Mouse (Mus musculus) forelimb bud, embryonic 11.5 days (tissue): Measurements from ENCODE around the gene Klrb1a.

Experiments used
- DNase-seq: peaks from one replicate; pipeline ENCODE4 v3.0.0-alpha.2; 2012; ENCODE audit warnings: low read depth, low spot score

Gene Klrb1a

DNA sequence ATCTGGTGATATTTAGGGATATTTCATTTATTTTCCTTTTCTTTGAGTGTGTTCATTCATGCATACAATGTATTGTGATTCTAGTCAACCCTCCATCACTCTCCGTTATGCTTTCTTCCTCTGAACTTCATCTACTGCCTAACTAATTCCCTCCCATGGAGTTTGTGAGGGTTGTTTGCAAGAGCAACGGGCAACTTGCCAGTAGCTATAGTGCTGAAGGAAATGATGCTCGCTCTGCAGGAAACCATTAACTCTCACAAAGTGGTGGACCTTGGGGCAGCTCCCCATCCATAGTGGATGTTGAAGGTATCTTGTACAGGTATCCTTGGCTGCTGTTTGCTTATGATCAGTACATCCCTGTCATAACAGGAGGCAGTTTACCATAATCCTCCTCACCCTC lies 21.3 kb downstream of the Klrb1a start:
- no peak for DNase-seq

DNA sequence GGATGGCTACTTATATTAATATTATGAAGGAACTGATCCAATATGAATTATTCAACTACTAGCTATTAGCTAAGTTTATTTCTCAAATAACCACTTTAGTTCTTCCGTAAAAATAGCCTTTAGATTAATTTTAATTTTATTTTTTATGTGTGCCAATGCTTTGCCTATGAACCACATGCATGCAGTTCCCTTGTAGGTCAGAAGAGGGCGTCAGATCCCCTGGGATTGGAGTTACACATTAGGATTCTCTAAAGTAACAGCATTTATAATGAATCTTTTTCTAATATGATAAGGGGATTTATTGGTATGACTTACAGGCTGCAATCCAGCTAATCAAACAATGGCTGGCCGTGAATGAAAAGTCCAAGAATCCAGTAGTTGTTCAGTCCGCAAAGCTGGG lies 23.8 kb downstream of the Klrb1a start:
- DNase-seq = no peak

DNA sequence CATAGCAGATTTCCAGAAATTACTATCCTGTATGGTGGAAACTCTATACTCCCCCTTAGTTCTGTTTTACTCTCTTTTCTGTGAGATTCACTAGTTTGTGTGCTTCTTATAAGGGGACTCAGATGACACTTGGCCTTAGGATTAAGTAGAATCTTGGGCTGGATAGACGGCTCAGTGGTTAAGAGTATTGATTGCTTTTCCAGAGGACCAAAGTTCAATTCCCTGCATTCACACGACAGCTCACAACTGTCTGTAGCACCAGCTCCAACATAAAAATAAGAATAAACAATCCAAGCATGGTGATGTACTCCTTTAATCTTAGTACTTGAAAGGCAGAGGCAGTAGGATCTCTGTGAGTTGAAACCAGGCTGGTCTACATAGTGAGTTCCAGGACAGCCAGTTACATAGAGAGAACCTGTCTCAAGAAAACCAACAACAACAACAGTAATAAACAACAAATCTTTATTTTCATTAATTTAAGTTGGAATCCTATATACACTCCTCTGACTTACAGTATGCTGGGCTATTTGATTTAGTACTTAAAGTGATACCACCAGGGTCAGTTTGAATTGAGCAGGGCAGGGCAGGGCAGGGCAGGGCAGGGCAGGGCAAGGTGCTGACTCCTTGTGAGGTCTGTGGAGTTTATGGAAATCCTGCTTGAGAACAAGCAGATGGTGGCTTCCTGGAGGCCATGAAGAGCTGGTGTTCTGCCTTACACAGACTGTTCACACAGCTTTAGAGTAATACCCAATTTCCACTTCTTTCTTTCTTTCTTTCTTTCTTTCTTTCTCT lies 24.9 kb downstream of the Klrb1a start:
- DNase-seq = no peak

DNA sequence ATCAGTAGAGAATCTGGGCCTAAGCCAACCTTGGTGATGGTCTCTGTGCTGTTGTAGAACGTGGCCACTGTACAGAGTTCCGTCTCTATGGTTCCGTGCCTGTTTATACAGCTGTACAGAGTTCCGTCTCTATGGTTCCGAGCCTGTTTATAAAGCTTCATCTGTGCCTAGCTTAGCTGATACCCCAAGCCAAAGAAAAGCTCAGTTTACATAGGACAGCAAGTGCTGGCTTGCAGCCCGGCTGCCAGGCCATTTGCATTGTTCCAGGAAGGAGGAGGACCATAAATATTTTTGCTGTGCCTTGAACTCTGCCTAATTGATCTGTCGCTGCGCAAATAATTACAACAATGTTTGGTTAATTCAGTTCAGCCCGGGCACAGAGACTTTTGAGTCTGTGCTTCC lies 26.2 kb downstream of the Klrb1a start:
- peak; percentile 45 for DNase-seq

DNA sequence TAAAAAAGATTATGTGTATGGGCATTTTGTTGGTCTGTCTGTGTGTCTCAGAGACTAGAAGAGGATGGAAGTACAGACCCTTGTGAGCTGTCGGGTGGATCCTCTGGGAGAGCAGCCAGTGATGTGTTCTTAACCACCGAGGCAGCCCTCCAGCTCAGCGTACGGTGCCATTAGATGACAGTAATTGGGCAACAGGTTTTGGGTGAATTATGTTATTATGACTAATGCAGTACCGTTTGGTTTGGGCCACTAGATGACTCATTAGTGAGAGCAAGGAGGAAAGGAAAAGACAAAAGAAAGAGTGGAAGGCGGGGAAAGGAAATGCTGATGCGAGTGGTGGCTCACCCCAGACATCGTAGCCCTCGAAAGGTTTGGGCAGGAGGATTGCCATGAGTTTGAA lies 28.7 kb downstream of the Klrb1a start:
- DNase-seq = no peak

DNA sequence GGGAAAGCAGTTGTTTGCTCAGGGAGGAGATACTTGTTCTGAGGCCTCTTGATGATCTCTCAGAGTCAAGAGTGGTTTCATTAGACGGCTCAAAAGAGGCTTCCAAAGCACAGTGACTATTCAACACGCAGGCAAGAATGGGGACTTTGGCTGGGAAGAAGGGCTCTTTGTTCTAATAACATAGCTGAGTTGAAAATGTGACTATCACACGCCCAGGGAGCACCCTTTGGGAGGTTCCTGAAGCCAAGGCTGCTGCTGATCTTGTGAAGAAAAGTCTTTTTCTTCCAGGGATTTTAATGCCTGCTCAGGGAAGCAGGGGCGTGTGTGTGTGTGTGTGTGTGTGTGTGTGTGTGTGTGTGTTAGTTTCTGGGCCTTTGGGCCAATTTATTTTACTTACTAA lies 33.9 kb downstream of the Klrb1a start:
- no peak for DNase-seq

DNA sequence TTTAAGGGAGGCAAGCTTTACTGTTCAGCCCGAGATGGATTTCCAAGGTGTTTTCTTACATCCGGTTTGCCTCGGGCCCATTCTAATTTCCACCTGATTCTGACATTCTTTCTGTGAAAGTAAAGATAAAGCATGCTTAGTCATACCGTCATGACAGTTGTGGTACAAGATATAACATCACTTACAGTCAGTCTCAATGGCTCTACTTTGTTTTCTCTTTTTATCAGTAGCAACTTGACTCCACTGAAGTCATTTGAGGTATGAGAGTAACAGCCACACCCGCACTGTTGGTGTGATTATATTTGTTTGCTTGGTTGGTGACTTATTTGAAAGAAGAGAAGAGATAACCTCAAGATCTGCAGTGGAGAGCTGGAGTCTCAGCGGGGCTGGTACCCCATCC lies 35.7 kb downstream of the Klrb1a start:
- DNase-seq = no peak

DNA sequence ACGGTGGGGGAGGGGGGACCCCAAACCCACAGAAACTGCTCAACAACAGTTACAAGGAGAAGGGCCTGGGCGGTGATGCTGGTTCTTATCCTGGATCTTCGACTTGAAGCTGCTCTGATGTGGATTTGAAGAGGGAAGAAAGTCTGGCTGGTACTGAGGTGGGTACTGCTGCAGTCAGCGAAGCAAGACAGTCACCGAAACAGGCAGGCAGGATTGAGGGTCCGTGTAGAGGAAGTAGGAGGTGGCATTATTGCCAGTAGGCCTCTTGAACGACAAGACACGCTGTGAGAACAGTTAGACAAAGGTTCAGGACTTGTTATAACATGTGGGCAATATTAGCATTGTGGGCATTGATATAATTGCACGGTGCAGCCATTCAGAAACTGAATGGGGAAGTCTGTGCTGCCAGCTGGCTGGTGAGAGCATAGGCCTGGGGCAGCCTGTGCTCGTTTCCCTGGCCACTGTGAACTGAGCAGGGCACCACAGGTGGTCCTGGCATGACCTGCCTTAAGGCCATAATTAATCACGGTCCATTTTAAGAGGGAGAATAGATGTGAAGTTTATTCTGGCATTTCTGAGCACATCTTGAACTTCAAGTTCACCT lies 37.6 kb downstream of the Klrb1a start:
- DNase-seq = no peak

DNA sequence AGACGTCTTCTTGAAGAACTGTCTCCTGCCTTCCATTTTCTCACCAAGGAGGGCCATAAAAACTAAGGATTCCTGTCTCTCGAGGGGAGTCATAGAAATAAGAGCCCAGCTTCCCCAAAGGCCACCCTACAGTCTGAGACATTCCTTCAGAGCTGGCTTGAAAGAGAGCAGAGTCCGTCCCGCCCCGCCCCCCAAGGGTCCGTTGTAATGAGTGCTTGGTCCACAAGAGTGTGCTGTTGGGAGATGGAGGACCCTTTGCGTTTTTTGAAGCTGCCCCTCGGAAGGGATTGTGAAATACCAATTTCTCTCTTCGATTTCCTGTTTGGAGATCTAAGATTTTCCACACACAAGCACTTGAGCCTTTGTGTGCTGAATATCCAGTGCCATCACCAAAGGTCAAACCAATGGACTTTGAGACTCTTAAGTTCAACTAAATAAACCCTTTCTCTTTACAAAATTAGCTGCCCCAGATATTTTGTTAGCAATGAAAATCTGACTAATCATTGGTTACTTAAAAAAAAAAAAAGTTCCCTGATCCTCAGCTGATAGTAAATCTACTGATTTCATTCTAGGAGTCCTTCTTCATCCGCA lies 39.2 kb downstream of the Klrb1a start:
- peak; percentile 40 for DNase-seq

DNA sequence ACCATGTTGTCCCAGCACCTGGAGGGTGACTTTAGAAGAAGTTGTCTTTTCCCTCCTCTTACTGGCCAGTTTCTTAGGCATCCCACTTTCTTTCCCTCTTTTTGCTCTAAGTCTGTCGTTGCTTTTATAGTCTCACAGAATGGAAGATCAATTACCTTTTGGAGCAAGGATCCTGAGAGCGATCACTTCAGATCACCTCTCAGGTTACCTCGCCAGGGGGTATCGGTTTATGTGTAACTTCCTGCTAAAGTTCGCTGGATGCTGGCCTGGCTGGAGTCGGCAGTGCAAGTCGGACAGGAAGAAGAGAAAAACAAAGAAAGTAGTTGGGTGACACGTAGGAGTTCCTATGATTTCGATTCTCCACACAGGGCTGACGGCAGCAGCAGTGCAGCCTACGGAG lies 41.8 kb downstream of the Klrb1a start, which contains the start of gene A2ml1:
TSS of gene A2ml1 (minus strand) at position 101 of the 400 bp plus-strand sequence.
- no peak for DNase-seq

DNA sequence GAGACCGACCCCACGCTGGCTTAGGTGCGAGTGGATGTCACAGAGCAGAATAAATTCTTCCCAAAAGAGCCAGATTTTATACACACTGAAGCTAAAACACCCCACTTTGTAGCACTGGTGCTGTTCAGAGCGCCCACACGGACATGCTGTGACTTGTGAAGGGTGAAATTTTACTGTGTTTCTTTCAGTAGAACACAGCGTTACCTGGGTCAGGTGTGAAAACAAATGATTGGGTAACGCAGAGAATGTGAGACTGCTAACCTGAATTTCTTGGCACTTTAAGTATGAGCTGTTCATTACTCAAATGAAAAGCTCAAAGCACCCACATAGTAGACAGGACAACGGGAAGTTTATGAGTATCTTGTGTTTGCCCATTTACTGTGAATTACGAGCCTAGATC lies 46.0 kb downstream of the Klrb1a start:
- no peak for DNase-seq

DNA sequence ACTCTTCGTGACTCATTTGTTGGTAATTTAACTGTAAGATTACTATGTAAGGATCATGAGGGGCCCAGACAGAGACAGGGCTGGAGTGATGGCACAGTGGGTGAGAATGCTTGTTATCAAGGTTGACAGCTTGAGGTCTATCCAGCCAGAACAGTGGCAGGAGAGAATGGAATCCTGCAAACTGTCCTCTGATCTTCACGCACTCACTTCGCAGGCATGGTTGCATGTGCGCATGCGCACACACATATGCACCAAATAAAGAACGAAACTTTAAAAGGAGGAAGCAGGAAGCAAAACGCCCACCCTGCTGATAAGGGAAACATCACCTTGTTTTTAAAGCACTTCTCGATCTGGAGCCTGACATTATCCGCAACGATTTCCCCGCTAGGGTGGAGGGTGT lies 56.7 kb downstream of the Klrb1a start:
- DNase-seq = no peak
